Mouse (Mus musculus): ENCODE measurements at regions not wholly inside any gene's neighbourhood (a gene's known extent, or its start where the extent isn't known, plus 50 kb on each side); places are given as distances from the start of the nearest gene placed in this dataset.
A peak's percentile ranks its signal among the peaks of the same experiment; 100 is the strongest.

- Histone ChIP-seq H3K36me3 (no peaks in the 10 kb centered on the region), H3K4me3 (no peak overlapping the region), H3K4me2 (replicated peaks) (no peak overlapping the region), H3K27me3 (no peaks in the 10 kb centered on the region), H3K4me1 (no peaks in the 10 kb centered on the region), H3K9me3 (no peaks in the 10 kb centered on the region), H3K27ac (no peak overlapping the region), H3K9ac (no peak overlapping the region)
- peak; percentile 80; the same call in 1 of the 2 replicates for ATAC-seq (ENCODE audit: low FRiP score, low read depth)
- WGBS, result 77% methylated on average over 1 of the region's 1 CpGs
Observed at GRCm38 (mm10) chrX:15913795-15914500, 608.7 kb upstream of the Cypt1 start.

All from limb, embryonic 13.5 days (tissue).